Mouse (Mus musculus) embryonic fibroblast, embryonic 13.5 days (primary cell): ENCODE results near the gene 4930432K21Rik.
A peak's percentile ranks its signal among the peaks of the same experiment; 100 is the strongest.

Experiments used
- CTCF ChIP-seq: IDR thresholded peaks from 2 replicates; pipeline ENCODE4 v1.5.1; 2011; ENCODE audit warnings: mild to moderate bottlenecking, control low read depth, low read length, moderate library complexity, borderline replicate concordance; ENCODE audit not compliant: insufficient read depth
- POLR2A ChIP-seq: IDR thresholded peaks from 2 replicates; pipeline ENCODE4 v1.6.1; 2011; ENCODE audit warnings: low read depth, mild to moderate bottlenecking, control low read depth, low read length, moderate library complexity

DNA sequence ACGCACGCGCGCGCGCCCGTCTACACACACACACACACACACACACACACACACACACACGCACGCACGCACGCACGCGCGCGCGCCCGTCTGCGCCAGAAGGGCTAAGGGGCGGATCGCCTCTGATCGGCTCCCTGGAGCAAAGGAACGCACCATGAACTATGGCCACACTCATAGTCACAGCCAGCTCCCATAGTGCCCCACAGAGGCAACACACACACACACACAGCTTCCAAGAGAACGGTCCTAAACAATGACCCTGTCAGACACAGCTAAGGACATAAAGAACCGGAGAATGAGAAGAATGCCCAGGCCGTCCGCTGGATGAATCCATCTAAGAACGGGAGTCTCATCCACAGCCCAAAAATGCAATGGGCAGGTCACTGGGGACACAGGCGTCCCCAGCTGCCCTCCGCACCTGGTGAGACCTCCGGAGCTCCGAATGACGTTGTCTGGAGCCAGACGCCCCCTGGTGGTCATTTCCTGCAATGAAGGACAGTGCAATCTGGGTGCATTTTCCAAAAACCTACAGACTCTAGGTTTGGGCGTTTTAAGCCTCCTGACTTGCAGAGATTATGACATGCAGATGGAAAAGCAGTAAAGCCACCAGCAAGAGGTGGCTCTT, 62.5 kb downstream of the 4930432K21Rik start:
- no peak for TF ChIP-seq POLR2A
- peak; percentile 65 for TF ChIP-seq CTCF
